Mouse (Mus musculus) brain, embryonic 18.5 days (tissue): ENCODE measurements around the gene Fam81a.

Source experiments
- DNase-seq: peaks from one replicate; pipeline ENCODE4 v3.0.0-alpha.2; 2012; ENCODE audit warnings: low read depth, low spot score

The Fam81a gene

GRCm38 (mm10) chr9:70142460-70142859 is at the start of gene Fam81a:
TSS of gene Fam81a (minus strand) at chr9:70142560.
- no peak for DNase-seq

DNA sequence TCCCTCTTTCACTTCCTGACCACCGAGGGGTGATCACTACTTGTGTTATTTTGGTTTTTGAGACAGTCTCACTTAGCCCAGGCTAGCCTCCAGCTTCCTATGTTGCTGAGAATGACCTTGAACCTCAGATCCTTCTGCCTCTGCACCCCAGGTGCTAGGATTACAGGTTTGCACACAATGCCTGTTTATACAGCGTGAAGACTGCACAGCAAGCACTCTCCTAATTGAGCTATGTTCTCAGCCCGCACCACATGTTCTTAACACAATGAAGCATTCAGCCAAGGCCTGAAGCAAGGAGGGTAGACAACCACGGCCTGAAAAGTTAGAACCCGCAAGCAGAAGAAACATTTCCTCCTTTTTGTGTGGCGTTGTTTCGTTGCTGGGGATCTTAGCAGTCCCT is 40.3 kb upstream of the Fam81a start:
- no peak for DNase-seq

GRCm38 (mm10) chr9:70181719-70182118 is 39.4 kb upstream of the Fam81a start:
- no peak for DNase-seq

GRCm38 (mm10) chr9:70176291-70176690 is 33.9 kb upstream of the Fam81a start:
- DNase-seq: no peak

- DNase-seq: no peak
These were observed 32.5 kb upstream of the Fam81a start for GRCm38 (mm10) chr9:70174896-70175295.

DNA sequence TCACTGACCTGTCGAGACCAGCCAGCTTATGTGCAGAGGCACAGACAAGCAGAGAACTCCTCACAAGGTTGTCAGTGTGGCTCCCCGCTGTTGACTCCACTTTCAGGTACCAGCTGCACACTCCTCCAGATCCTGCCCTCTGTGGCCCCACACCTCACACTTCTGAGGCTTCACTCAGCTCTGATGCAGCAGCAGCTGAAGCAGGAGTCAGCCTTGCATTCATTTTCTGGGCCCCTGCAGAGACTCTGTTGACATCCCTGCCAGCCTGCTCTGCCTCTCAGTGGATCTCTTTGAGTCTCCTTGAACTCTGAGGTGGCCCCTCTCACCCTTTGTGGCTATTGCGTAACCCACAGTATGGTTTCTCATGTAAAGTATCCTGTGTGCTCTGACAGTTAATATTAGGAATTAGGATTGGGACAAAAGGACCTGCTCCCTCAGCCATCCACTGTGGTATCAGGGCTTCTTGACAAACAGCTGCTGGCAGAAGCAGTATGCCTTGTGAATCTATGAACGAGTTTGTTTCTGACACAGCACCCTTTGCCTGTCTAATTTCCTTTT is 32.0 kb upstream of the Fam81a start:
- DNase-seq: no peak

- DNase-seq: no peak
These were observed 26.6 kb upstream of the Fam81a start for GRCm38 (mm10) chr9:70168973-70169372.

DNA sequence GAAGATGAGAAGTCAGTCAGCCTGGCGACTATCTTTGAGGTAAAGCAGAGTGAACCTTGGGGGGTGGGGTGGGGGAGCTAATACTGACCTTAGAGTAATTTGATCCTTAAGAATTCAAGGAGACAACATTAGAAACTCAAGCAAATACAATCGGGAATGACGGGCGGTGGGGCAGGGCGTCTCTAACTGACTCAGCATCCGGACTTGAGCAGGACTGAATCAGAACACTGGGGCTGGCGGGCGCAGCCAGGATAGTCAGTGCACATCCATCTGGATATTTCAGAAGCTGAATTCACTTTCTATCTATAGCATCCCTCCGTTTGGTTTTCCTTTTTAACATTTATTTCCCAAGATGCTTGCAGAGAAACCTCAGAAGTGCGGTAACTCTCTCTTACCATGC is 17.7 kb upstream of the Fam81a start:
- no peak for DNase-seq

DNA sequence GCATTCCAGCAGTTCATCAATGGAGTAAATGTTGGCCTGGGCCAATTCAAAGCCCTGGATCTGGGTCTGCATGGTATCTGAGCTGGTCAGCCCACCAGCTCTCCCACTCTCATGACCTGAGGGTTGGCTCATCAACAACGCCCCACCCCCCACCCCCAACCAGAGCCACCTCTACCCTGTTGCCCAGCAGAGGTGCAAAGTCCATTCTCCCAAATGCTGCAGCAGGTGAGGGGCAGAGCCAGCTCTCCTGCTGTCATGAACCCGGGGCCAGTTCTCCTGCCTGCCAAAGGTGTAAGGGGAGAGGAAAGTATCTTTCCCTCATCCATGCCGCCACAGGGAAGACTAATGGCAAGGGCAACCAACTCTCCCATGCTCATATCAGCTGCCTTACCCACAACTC is 5.3 kb upstream of the Fam81a start:
- DNase-seq: no peak

DNA sequence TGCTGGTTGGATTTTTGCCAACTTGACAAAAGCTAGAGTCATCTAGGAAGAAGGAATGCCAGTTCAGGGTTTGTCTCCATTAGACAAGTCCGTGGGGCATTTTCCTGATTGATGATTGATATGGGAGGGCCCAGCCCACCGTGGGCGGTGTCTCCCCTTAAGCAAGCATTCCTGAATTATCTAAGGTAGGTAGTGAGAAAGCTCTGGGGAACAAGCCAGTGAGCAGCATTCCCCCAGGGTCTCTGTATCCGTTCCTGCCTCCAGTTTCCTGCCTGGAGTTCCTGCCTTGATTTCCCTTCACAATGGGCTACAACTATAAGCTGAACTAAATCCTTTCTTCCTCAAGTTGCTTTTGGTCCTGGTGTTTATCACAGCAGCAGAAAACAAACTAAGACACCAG is 3.1 kb upstream of the Fam81a start:
- DNase-seq: no peak

DNA sequence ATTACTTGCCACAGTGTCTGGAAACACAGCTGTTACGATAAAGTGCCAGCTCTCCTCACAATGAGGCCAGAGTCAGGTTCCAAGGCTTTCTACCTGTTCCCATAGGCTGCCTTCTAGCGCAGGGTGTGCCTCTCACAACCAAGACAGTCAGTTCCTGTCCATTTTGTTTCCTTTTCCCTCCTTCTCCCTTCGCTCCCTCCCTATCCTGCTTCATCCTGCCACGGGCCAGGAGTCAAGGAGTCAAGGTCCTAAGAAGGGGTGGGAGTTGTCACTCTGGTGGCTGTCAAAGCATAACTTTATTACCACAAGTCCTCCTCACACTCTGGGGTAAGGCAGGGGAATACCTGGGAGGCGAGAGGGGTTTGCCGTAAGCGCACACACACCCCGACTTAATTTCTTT is 966 bp upstream of the Fam81a start:
- DNase-seq: no peak

- DNase-seq: no peak
These were observed 454 bp downstream of the Fam81a start for GRCm38 (mm10) chr9:70141885-70142326.

DNA sequence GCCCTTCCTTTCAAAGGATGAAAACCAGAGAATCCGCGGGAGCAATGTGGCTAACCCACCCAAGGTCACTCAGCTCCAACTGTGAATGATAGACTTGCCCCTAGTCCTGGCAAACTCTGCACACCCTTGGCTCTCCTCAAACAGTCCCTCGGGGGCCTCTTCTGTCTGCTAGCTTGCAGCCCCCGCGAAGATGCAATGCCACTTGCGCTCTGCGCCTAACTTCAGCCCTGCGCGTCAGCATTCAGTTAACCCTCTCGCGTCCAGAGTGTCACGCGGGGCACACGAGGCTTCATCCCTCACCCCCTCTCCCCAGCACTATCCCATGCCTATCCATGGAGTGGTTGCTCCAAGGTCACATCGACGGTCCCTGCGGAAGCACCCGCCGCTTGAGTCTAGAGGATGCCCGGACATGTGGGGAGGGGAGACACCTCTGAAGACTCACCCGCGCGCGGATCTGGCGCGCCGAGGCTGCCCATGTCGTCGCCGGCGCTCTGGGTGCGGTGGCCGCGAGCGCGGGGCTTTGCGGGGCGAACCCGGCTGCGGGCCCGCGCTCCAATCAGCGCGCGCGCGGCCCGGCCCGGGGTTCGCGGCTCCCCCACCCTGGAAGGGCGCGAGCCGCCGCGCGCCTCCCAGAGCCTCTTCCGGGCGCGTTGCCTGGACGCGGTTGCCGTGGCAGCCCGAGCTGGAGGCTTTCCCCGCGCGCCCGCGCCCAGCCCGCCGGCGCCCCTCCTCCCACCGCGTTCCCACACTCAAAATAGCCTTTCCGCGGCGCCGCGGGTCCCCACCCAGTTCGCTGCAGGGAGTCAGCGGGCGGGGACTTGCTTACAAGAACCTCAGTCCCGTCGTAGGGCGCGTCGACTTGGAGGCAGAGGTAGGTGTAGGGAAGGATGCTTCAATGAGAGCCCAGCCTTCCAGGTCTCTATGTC is 1.2 kb downstream of the Fam81a start:
- DNase-seq: peak; percentile 42

DNA sequence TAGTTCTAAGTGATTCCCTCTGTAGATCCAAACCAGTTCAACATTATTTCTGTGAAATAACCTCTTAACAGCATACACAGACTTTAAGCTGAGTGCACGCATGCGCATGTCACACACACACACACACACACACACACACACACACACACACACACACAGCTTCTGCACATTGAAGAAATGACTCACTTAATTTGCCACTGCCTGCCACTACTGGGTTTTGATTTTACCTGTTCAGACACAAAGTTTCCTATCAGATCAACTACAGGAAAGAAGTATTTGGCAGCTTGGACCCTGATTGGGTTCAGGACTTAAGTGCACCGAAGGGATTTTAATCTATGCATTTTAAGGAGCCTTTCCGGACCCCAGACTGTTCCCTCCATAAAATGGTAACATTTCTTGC is 2.0 kb downstream of the Fam81a start:
- no peak for DNase-seq

GRCm38 (mm10) chr9:70139331-70139885 is 3.0 kb downstream of the Fam81a start:
- no peak for DNase-seq

- DNase-seq: no peak
These were observed 3.8 kb downstream of the Fam81a start for GRCm38 (mm10) chr9:70138511-70138910.

DNA sequence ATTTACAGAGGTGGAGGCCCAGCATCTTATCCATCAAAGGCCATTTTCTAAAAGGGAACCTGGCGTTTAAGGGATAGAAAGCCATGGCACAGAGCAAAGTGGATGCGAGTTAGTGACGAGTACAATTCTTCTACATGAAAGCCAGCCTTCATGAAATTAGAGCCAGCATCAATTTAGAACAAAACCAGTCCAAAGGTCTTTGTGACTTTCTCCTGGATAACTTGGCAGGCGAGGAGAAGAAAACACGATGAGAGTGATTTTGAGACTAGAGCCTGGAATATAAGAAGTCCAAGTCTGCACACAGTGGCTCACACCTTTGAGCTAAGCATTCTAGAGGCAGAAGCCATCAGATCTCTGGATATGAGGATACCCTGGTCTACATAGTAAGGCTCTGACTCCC is 4.4 kb downstream of the Fam81a start:
- no peak for DNase-seq

- no peak for DNase-seq
These were observed 7.2 kb downstream of the Fam81a start for GRCm38 (mm10) chr9:70135186-70135585.

DNA sequence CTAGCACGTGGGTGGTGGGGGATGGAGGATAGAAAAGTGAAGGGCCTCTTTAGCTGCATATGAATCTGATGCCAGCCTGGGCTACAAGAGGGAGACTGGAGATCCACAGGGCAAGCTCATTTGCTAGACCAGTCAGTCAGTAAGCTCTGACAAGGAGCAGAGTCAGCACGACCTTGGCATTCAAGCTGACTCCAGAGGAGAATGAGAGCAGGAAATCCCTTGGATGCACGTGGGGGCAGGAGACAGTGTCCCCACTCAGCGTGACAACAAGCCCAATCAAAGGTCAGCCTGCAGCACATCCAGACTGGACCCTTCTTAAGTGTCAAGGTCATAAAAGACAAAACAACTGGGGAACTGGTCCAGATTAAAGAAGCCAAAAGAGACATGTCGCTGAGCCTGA is 7.6 kb downstream of the Fam81a start:
- no peak for DNase-seq

DNA sequence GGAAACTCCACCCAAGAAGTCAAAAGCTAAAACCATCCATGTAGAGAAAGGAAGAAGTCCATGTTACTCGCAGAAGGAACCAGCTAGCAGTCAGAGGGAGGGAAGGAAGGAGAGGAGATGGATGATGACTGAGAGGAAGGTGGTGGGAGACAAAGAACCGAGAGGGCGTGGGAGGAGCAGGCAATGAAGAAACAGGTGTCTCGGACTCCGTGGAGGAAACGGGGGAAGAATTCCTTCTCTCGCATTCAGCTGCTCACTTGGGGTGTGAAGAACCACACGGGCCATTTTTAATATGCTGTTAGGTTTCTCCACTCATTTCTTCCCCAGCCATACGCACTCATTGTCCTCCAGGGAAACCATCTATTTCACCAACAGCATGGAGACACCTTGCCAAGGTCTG is 8.1 kb downstream of the Fam81a start:
- no peak for DNase-seq

GRCm38 (mm10) chr9:70130786-70131185 is 11.6 kb downstream of the Fam81a start:
- no peak for DNase-seq

GRCm38 (mm10) chr9:70111869-70112286 is 30.5 kb downstream of the Fam81a start:
- no peak for DNase-seq

DNA sequence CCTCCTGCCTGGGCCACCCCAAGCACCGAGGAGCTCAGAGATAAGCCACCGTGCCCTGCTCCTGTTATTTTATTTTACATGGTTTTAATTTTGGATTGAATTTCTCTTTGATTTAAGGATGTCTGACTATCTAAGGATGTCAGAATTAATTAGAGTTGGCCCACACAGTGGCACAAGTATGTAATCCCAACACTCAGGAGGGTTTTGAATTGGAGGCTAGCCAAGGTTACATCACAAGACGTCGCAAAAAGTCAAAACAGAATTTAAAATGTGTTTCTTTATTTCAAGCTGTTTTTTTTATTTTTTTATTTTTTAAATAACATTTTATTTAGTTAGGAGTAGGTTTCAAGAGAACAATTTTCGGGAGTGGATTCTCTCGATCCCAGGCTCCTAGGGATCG is 31.5 kb downstream of the Fam81a start:
- DNase-seq: no peak
